Mouse (Mus musculus): ENCODE data around the gene Spocd1. TPM values are rescaled to one million over a fixed set of nuclear protein-coding genes. Genes with fewer than 3 reads are reported as not detected.

The Spocd1 gene
- polyA plus RNA-seq, 1 experiment from 2014 or later: not detected

DNA sequence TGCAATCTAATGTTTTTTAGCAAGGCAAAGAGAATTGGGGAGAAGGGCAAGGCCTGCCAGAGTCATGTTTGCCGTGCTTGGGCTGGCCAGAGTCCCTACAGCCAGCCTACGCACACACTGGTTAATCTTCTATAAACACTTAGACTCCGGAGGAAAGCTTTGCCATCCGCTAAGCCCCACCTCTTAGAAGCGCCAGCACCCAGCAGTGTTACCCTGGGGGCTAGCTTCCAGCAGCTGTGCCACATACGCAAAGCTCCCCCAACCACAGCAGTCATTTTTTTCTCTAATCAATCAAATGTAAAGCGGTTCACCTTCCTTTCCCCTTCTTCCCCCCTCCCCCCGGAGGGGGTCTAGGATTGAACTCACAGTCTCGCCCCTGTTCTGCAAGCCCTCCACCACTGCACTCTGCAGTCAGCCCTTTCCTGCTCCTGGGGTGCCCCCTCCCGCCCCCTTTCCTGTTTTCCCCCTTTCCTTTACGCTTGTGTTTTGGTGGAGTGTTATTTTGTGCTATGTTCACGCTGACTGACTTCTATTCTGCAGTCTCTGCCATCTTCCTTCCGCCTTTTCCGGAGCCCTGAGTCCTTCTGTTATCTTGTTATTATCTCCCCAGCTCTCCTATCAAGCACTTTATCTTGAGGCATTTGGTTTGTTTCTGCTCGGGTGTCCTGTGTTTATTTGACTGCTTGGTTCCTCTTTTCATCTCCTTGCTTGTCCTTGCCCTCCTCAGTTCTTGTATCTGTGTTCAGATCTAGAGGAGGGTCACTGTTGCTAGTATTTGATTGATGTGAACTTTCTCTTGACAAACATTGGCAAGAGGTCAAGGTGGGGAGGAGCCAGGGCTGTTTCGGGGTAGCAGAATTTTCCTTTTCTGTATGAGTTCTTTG, 15.0 kb upstream of the Spocd1 start:
- H3K27me3 ChIP-seq (ENCODE audit: control insufficient read depth, insufficient read depth, low read length): no peaks in the 10 kb centered on the region
- no peaks in the 10 kb centered on the region for H3K36me3 ChIP-seq (ENCODE audit: control insufficient read depth, insufficient read depth, low read length)
- no peak for DNase-seq (ENCODE audit: low spot score)
- no peak for ATAC-seq (ENCODE audit: insufficient number of reproducible peaks, low FRiP score, low TSS enrichment, low read depth)
- H3K4me3 ChIP-seq (ENCODE audit: low read depth, low read length): no peak overlapping the region
- H3K9me3 ChIP-seq (ENCODE audit: control insufficient read depth, low read length): no peaks in the 10 kb centered on the region
- H3K4me1 ChIP-seq (ENCODE audit: control insufficient read depth, insufficient read depth, low read length): 0 out of 2 replicates have a peak, but pooled peaks cover 2% of the 10 kb centered on the region
- no peak overlapping the region for H3K27ac ChIP-seq (replicated peaks; ENCODE audit: low read depth, low read length)
- H3K9ac ChIP-seq (ENCODE audit: low read length): no peak overlapping the region
- WGBS: 10% methylated on average over 16 of the region's 16 CpGs
- H3K4me2 ChIP-seq (ENCODE audit: low read depth, severe bottlenecking): no peak overlapping the region

DNA sequence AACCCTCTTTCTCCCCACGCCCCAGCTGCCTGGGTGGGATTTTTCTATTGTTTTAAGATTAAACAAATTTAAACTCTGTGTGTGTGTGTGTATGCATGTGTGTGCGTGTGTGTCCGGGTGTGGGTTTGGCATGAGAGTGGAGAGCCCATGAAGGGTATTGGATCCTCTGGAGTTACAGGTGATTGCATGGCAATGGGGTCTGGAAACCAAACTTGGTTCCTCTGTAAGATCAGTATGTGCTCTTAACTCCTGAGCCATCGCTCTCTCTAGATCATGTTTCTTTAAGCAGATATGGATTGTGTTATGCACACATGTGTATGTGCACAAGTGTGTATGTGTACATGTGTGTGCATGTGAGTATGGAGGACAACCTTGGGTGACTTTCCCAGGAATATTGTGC, 14.4 kb upstream of the Spocd1 start:
- Histone ChIP-seq H3K9me3 (ENCODE audit: control insufficient read depth, low read length) (no peaks in the 10 kb centered on the region), H3K27ac (replicated peaks; ENCODE audit: low read depth, low read length) (no peak overlapping the region), H3K9ac (ENCODE audit: low read length) (no peak overlapping the region), H3K27me3 (ENCODE audit: control insufficient read depth, insufficient read depth, low read length) (no peaks in the 10 kb centered on the region), H3K4me3 (ENCODE audit: low read depth, low read length) (no peak overlapping the region), H3K36me3 (ENCODE audit: control insufficient read depth, insufficient read depth, low read length) (no peaks in the 10 kb centered on the region), H3K4me1 (ENCODE audit: control insufficient read depth, insufficient read depth, low read length) (no peaks in the 10 kb centered on the region), H3K4me2 (ENCODE audit: low read depth, severe bottlenecking) (no peak overlapping the region)
- DNase-seq (ENCODE audit: low spot score) (no peak), ATAC-seq (ENCODE audit: insufficient number of reproducible peaks, low FRiP score, low TSS enrichment, low read depth) (no peak)
- WGBS: 91% methylated on average over 4 of the region's 4 CpGs

DNA sequence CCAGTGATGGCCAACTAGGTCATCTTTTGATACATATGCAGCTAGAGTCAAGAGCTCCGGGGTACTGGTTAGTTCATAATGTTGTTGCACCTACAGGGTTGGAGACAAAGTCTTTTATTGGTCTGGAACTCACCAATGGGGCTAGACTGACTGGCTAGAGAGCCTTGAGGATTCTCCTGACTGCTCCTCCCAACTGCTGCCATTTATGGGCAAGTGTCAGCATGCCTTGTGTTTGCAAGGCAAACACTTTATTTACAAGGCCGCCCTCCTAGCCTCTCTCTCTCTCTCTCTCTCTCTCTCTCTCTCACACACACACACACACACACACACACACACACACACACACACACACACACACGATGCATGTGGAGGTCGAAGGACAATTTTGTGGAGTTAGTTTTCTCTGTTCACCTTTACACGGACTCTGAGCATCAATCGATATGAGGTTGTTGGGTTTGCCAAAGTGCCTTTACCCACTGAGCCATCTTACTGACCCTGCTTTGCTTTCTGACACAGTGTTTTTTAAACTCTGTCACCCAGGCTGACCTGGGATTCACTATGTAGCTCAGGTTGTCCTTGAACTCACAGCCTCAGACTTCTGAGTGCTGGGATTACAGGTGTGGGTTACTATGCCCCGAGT, 13.6 kb upstream of the Spocd1 start:
- Histone ChIP-seq H3K9ac (ENCODE audit: low read length) (no peak overlapping the region), H3K4me2 (ENCODE audit: low read depth, severe bottlenecking) (no peak overlapping the region), H3K36me3 (ENCODE audit: control insufficient read depth, insufficient read depth, low read length) (no peaks in the 10 kb centered on the region), H3K4me3 (ENCODE audit: low read depth, low read length) (no peak overlapping the region), H3K4me1 (ENCODE audit: control insufficient read depth, insufficient read depth, low read length) (no peaks in the 10 kb centered on the region), H3K9me3 (ENCODE audit: control insufficient read depth, low read length) (no peaks in the 10 kb centered on the region), H3K27me3 (ENCODE audit: control insufficient read depth, insufficient read depth, low read length) (no peaks in the 10 kb centered on the region), H3K27ac (replicated peaks; ENCODE audit: low read depth, low read length) (no peak overlapping the region)
- ATAC-seq (ENCODE audit: insufficient number of reproducible peaks, low FRiP score, low TSS enrichment, low read depth) (no peak), DNase-seq (ENCODE audit: low spot score) (no peak)
- WGBS: 83% methylated on average over 7 of the region's 7 CpGs

DNA sequence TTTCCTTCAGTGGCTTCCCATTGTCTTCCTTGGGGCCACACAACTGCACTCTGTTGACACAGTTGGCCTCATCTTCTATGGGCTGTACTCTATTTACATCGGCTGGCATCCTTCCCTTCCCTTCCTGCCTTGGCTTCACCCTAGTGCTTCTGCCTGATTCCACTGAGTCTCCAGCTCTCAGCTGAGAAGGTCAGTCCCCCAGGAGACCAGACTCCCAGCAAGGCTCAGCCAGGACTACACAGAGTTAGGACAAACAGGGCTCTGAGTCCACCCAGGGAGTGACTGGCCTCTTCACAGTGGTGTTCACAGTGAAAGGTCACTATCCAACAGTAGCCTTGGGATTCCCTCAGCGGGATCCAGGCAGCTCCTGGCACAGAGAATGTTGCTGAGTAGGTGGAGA, 12.9 kb upstream of the Spocd1 start:
- Histone ChIP-seq H3K4me2 (ENCODE audit: low read depth, severe bottlenecking) (no peak overlapping the region), H3K27ac (replicated peaks; ENCODE audit: low read depth, low read length) (no peak overlapping the region), H3K36me3 (ENCODE audit: control insufficient read depth, insufficient read depth, low read length) (no peaks in the 10 kb centered on the region), H3K9me3 (ENCODE audit: control insufficient read depth, low read length) (no peaks in the 10 kb centered on the region), H3K4me3 (ENCODE audit: low read depth, low read length) (no peak overlapping the region), H3K4me1 (ENCODE audit: control insufficient read depth, insufficient read depth, low read length) (no peaks in the 10 kb centered on the region), H3K9ac (ENCODE audit: low read length) (no peak overlapping the region), H3K27me3 (ENCODE audit: control insufficient read depth, insufficient read depth, low read length) (no peaks in the 10 kb centered on the region)
- 58% methylated on average over 2 of the region's 2 CpGs for WGBS
- no peak for ATAC-seq (ENCODE audit: insufficient number of reproducible peaks, low FRiP score, low TSS enrichment, low read depth)
- DNase-seq (ENCODE audit: low spot score): no peak

DNA sequence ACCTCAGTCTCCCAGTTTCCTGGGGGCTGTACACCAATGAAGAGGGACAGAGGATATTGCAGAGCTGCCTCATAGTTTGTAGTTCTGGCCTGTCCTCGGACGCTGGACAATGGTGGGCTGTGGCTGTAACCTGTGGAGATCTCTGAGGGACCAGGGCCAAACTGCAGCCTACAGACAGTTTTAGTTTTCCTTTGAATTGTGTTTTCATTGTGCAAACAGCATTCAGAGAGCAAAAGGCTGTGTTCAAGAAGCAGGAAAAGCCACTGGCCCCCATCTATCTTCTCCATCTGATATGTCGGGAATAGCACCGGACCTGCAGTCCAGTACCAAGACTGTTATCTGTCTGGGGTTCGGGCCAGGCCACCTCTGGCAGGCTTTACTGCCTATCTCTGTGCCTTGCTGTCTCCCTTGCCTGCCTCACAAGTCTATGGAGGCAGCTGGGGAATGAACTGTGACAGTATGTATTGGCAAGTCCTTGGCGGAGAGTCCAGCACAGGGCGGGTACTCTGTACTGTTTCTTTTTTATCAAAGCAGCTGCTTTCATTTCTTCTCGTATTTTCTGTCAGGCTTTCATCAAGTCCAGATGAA, 11.9 kb upstream of the Spocd1 start:
- H3K4me1 ChIP-seq (ENCODE audit: control insufficient read depth, insufficient read depth, low read length): no peaks in the 10 kb centered on the region
- H3K36me3 ChIP-seq (ENCODE audit: control insufficient read depth, insufficient read depth, low read length): no peaks in the 10 kb centered on the region
- no peak overlapping the region for H3K4me3 ChIP-seq (ENCODE audit: low read depth, low read length)
- H3K27ac ChIP-seq (replicated peaks; ENCODE audit: low read depth, low read length): no peak overlapping the region
- H3K4me2 ChIP-seq (ENCODE audit: low read depth, severe bottlenecking): no peak overlapping the region
- H3K9me3 ChIP-seq (ENCODE audit: control insufficient read depth, low read length): no peaks in the 10 kb centered on the region
- no peaks in the 10 kb centered on the region for H3K27me3 ChIP-seq (ENCODE audit: control insufficient read depth, insufficient read depth, low read length)
- no peak for ATAC-seq (ENCODE audit: insufficient number of reproducible peaks, low FRiP score, low TSS enrichment, low read depth)
- no peak overlapping the region for H3K9ac ChIP-seq (ENCODE audit: low read length)
- 65% methylated on average over 8 of the region's 8 CpGs for WGBS
- DNase-seq (ENCODE audit: low spot score): no peak

DNA sequence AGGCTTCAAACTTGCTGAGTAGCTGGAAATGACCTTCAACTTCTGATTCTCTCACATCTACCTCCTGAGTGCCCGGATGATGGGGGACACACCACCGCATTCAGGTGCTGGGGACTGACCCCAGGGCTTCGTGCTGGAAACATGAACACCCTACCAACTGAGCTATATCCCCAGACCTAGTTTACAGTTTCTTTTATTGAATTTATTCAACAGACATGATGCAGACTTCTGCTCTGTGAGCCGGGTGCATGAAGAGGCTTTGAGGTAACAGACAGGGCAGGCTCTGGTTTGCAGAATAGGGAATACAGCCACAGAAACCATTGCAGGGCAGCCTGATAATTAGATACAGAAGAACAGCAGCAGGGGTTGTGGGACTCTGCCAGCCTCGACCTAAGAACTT, 10.6 kb upstream of the Spocd1 start:
- 71% methylated on average over 5 of the region's 5 CpGs for WGBS
- H3K9me3 ChIP-seq (ENCODE audit: control insufficient read depth, low read length): no peaks in the 10 kb centered on the region
- no peaks in the 10 kb centered on the region for H3K4me1 ChIP-seq (ENCODE audit: control insufficient read depth, insufficient read depth, low read length)

DNA sequence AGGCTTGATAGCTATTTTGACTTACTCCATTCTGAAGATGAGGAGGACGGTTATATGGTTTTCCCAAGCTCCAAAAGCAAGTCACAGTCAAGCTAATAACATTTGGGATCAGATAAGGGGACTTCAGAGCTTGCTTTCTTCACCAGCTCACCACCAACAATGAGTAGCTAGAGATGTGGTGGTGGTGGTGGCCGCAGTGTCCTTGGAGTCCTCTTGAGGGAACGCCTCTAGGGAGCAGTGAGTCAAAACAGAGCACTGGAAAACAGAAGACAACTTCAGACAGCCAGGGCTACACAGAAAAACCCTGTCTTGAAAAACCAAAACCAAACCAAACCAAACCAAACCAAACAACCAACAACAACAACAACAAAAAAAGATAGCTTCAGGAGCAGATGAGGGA, 10.1 kb upstream of the Spocd1 start:
- 84% methylated on average over 3 of the region's 3 CpGs for WGBS
- Histone ChIP-seq H3K4me1 (ENCODE audit: control insufficient read depth, insufficient read depth, low read length) (no peaks in the 10 kb centered on the region), H3K27ac (replicated peaks; ENCODE audit: low read depth, low read length) (no peak overlapping the region), H3K27me3 (ENCODE audit: control insufficient read depth, insufficient read depth, low read length) (no peaks in the 10 kb centered on the region), H3K9ac (ENCODE audit: low read length) (no peak overlapping the region), H3K9me3 (ENCODE audit: control insufficient read depth, low read length) (no peaks in the 10 kb centered on the region), H3K4me3 (ENCODE audit: low read depth, low read length) (no peak overlapping the region), H3K4me2 (ENCODE audit: low read depth, severe bottlenecking) (no peak overlapping the region), H3K36me3 (ENCODE audit: control insufficient read depth, insufficient read depth, low read length) (no peaks in the 10 kb centered on the region)
- DNase-seq (ENCODE audit: low spot score): no peak
- no peak for ATAC-seq (ENCODE audit: insufficient number of reproducible peaks, low FRiP score, low TSS enrichment, low read depth)

More for the DNA sequence above, 10.6 kb upstream of the Spocd1 start:
- H3K9ac ChIP-seq (ENCODE audit: low read length): no peak overlapping the region
- no peak for ATAC-seq (ENCODE audit: insufficient number of reproducible peaks, low FRiP score, low TSS enrichment, low read depth)
- DNase-seq (ENCODE audit: low spot score): no peak
- H3K27ac ChIP-seq (replicated peaks; ENCODE audit: low read depth, low read length): no peak overlapping the region
- no peaks in the 10 kb centered on the region for H3K27me3 ChIP-seq (ENCODE audit: control insufficient read depth, insufficient read depth, low read length)
- no peak overlapping the region for H3K4me2 ChIP-seq (ENCODE audit: low read depth, severe bottlenecking)
- H3K4me3 ChIP-seq (ENCODE audit: low read depth, low read length): no peak overlapping the region
- H3K36me3 ChIP-seq (ENCODE audit: control insufficient read depth, insufficient read depth, low read length): no peaks in the 10 kb centered on the region

DNA sequence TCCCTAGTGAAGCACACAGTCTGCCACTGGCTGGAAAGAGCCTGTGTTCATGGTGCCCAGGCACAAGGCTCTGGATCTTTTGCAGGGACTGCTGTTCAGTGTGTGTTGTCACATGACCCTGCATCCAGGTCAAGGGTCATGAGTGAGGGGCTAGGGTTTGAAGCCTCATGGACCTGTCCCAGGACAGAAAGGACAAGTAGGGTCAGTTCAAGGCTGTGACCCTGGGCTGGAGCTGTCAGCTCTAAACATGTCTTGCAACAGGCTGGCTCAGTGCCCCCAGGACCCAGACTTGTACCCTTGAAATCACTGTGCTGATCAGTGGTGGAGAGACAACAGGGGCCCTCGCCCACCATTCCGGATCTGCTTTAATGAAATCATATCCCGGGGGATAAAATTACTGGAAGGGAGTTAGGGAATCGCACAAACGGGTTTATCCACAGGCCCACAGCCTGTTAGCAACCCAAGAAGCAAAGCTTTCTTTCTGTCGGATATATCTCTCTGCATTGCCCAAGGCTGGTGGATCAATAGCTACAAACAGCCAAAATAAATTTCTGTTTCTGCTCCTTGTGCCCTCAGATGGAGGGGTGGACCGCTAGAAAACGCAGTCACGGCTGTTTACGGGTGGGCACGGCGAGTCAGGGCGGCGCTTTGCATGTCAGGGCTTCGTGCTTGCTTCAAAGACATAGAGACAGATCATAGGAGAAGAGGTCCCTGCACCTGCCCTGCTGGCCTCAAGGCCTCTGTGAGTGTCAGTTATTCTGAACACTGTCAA, 8.3 kb upstream of the Spocd1 start:
- H3K36me3 ChIP-seq (ENCODE audit: control insufficient read depth, insufficient read depth, low read length): no peaks in the 10 kb centered on the region
- no peak overlapping the region for H3K9ac ChIP-seq (ENCODE audit: low read length)
- no peak overlapping the region for H3K4me2 ChIP-seq (ENCODE audit: low read depth, severe bottlenecking)
- no peaks in the 10 kb centered on the region for H3K9me3 ChIP-seq (ENCODE audit: control insufficient read depth, low read length)
- H3K27me3 ChIP-seq (ENCODE audit: control insufficient read depth, insufficient read depth, low read length): no peaks in the 10 kb centered on the region
- no peak overlapping the region for H3K4me3 ChIP-seq (ENCODE audit: low read depth, low read length)
- 91% methylated on average over 15 of the region's 15 CpGs for WGBS
- no peak overlapping the region for H3K27ac ChIP-seq (replicated peaks; ENCODE audit: low read depth, low read length)
- no peaks in the 10 kb centered on the region for H3K4me1 ChIP-seq (ENCODE audit: control insufficient read depth, insufficient read depth, low read length)
- no peak for DNase-seq (ENCODE audit: low spot score)
- ATAC-seq (ENCODE audit: insufficient number of reproducible peaks, low FRiP score, low TSS enrichment, low read depth): no peak

All from limb, embryonic 11.5 days (tissue).